Mouse (Mus musculus) ES-Bruce4 (cell line): ENCODE measurements around the gene Olfr875.

Experiments
- CTCF ChIP-seq: IDR thresholded peaks from one replicate; pipeline ENCODE4 v1.8.1; 2011; ENCODE audit warnings: low read depth, low read length
- EP300 ChIP-seq: IDR thresholded peaks from 2 replicates; pipeline ENCODE4 v1.6.1; 2011; ENCODE audit warnings: low read depth, low read length; ENCODE audit not compliant: insufficient read depth

DNA sequence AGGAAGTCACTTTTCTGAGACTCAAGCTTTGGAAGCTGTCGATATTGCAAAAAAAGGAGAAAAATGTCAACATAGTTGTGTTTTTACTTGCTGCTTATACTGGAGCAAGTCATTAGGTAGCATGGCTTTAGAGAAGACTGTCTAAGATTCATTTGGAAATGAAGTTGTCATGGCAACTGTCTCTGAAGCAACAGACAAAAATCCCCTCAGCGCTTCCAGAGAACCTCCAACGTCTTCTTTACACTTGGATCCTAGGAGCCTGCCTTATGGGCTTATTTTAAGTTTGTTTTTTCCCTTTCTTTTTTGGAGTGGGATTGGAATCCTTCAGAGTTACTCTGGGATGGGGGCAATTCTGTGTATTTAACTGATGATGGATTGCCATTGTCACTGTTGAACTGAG lies 43.0 kb downstream of the Olfr875 start:
- no peak for TF ChIP-seq CTCF
- TF ChIP-seq EP300 = no peak
